Mouse (Mus musculus): ENCODE measurements at regions not wholly inside any gene's neighbourhood (a gene's known extent, or its start where the extent isn't known, plus 50 kb on each side); places are given as distances from the start of the nearest gene placed in this dataset.

- no peak for TF ChIP-seq CTCF (IDR thresholded peaks at IDR 0.05; ENCODE audit: insufficient read depth, low read depth, low read length)
- TF ChIP-seq POLR2A (IDR thresholded peaks at IDR 0.05; ENCODE audit: insufficient read depth, low read depth, low read length) = no peak
Observed at GRCm38 (mm10) chr10:67654518-67654917, 105.8 kb upstream of the Ado start.

Data from olfactory bulb, adult 2 months (tissue).